Mouse (Mus musculus): ENCODE measurements around the gene Hectd1. TPM values are rescaled to one million over a fixed set of nuclear protein-coding genes. Genes with fewer than 3 reads are reported as not detected.

Gene Hectd1
- total RNA-seq, 2 experiments from 2014 or later: 89.9 to 90.7 TPM

Other genes with a start within 250 kb of the Hectd1 start
- 10 to 100 TPM; 35.2 to 36.7 TPM for gene Coch, start 236.2 kb downstream of the Hectd1 start, total RNA-seq (2021)
- gene Ap4s1, start 138.5 kb downstream of the Hectd1 start, total RNA-seq (2021): 10 to 100 TPM; 44.0 to 44.5 TPM
- gene Strn3, start 137.6 kb downstream of the Hectd1 start, total RNA-seq (2021): 10 to 100 TPM; 79.3 to 81.5 TPM
- gene Heatr5a, start 141.8 kb upstream of the Hectd1 start, total RNA-seq (2021): 1 to 10 TPM; 8.6 to 8.8 TPM
- gene Dtd2, start 177.0 kb upstream of the Hectd1 start, total RNA-seq (2021): 10 to 100 TPM; 10.0 to 11.1 TPM
- not detected for gene Gpr33, start 198.5 kb upstream of the Hectd1 start, total RNA-seq (2021)

Data from left cerebral cortex, postnatal 10 days (tissue).